Mouse (Mus musculus): ENCODE data around the gene Btbd9. TPM values are rescaled to one million over a fixed set of nuclear protein-coding genes. Genes with fewer than 3 reads are reported as not detected.

Btbd9 gene
- total and polyA plus RNA-seq, 2 experiments = 12.7 to 12.8 TPM

DNA sequence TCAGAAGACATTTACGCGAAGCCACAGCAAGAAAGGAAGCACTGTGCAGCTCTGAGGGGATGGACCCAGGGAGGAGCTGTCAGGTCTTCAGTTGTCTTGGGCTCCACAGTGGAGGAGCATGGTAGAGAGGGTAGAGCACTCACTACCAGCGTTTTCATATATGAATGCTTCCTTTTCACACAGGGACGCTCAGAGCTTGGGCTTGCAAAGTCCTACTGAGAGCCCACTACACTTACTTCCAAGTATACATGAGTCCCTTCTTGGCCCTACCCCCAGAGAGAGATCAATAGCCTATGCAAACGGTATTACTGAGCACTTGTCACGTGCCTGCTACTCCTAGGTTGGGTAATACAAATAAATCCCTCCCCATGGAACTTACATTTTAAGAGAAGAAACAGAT is 234.7 kb downstream of the Btbd9 start:
- no peak overlapping the region for H3K4me3 ChIP-seq (ENCODE audit: insufficient read depth, low read depth, low read length)
- no peak overlapping the region for H3K27ac ChIP-seq (replicated peaks; ENCODE audit: insufficient read depth, low read depth, low read length)
- TF ChIP-seq CTCF (IDR thresholded peaks at IDR 0.05; ENCODE audit: low read depth, low read length) = no peak
- TF ChIP-seq POLR2A (IDR thresholded peaks at IDR 0.05; ENCODE audit: extremely low read depth, insufficient read depth, low read length) = no peak
- H3K79me2 ChIP-seq (ENCODE audit: control insufficient read depth, insufficient read depth, low read length) = no peaks in the 10 kb centered on the region
- DNase-seq (ENCODE audit: extremely low read depth, low read depth, low spot score) = peak; percentile 29
- H3K9ac ChIP-seq (ENCODE audit: low read depth, low read length) = no peak overlapping the region
- 64% methylated on average over 6 of the region's 6 CpGs for WGBS
- no peaks in the 10 kb centered on the region for H3K36me3 ChIP-seq (ENCODE audit: control insufficient read depth, insufficient read depth, low read length)
- peaks cover 5% of the 10 kb centered on the region; the same call in 1 of the 2 replicates for H3K4me1 ChIP-seq (ENCODE audit: control insufficient read depth, insufficient read depth, low read length)
- no peaks in the 10 kb centered on the region for H3K27me3 ChIP-seq (ENCODE audit: control insufficient read depth, insufficient read depth, low read length)

DNA sequence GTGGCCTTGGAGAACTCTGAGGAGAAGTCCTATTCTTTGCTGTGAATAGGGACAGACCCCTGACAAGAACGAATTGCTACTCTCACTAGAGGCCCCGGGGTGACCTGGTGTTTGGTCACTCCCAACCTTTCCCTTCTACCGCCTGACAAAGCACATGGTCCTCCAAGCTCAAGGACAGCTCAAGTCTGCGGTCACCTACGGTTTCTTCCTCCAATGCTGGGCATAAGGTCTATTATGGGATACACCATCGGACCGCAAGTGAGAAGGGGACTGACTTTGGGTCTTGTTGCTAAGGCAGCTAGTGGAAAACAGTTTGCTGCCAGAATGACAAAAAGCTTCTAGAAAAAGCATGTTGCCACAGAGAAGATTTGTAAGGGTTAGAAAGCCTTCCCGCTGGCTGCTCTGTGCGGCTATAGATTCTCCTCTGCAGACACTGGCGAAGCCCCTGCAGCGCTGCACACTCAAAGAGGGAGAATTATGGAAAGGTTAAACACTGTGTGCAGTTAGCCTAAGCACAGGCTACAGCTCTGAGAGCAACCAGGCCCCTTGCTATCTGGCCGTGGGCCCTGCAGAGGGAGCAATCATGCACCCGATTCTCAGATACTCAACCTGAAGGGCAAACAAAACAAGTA is 235.7 kb downstream of the Btbd9 start:
- TF ChIP-seq CTCF (IDR thresholded peaks at IDR 0.05; ENCODE audit: low read depth, low read length) = no peak
- no peak for TF ChIP-seq POLR2A (IDR thresholded peaks at IDR 0.05; ENCODE audit: extremely low read depth, insufficient read depth, low read length)
- no peak for DNase-seq (ENCODE audit: extremely low read depth, low read depth, low spot score)
- no peak overlapping the region for H3K9ac ChIP-seq (ENCODE audit: low read depth, low read length)
- H3K27me3 ChIP-seq (ENCODE audit: control insufficient read depth, insufficient read depth, low read length) = no peaks in the 10 kb centered on the region
- H3K36me3 ChIP-seq (ENCODE audit: control insufficient read depth, insufficient read depth, low read length) = no peaks in the 10 kb centered on the region
- H3K27ac ChIP-seq (replicated peaks; ENCODE audit: insufficient read depth, low read depth, low read length) = no peak overlapping the region
- H3K4me3 ChIP-seq (ENCODE audit: insufficient read depth, low read depth, low read length) = no peak overlapping the region
- WGBS = 89% methylated on average over 13 of the region's 13 CpGs
- H3K4me1 ChIP-seq (ENCODE audit: control insufficient read depth, insufficient read depth, low read length) = peaks cover 5% of the 10 kb centered on the region; the same call in 1 of the 2 replicates
- no peaks in the 10 kb centered on the region for H3K79me2 ChIP-seq (ENCODE audit: control insufficient read depth, insufficient read depth, low read length)

DNA sequence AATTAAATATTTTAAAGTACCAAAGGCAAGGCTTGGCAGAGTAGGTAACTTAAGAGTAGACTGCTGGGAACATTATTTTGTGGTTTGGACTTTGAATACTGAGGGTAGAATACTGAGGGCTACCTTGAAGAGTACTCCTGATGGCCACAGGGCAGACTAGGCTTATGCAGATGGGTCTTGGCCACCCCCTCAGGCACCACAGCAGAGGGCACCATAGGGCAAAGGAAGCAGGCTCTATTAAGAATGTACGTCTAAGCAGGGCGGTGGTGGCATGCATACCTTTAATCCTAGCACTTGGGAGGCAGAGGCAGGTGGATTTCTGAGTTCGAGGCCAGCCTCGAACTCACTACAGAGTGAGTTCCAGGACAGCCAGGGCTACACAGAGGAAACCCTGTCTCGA is 237.0 kb downstream of the Btbd9 start:
- Histone ChIP-seq H3K27ac (replicated peaks; ENCODE audit: insufficient read depth, low read depth, low read length) (no peak overlapping the region), H3K4me1 (ENCODE audit: control insufficient read depth, insufficient read depth, low read length) (peaks cover 2% of the 10 kb centered on the region; the same call in 1 of the 2 replicates), H3K79me2 (ENCODE audit: control insufficient read depth, insufficient read depth, low read length) (no peaks in the 10 kb centered on the region), H3K9ac (ENCODE audit: low read depth, low read length) (no peak overlapping the region), H3K27me3 (ENCODE audit: control insufficient read depth, insufficient read depth, low read length) (no peaks in the 10 kb centered on the region), H3K4me3 (ENCODE audit: insufficient read depth, low read depth, low read length) (no peak overlapping the region), H3K36me3 (ENCODE audit: control insufficient read depth, insufficient read depth, low read length) (no peaks in the 10 kb centered on the region)
- TF ChIP-seq POLR2A (IDR thresholded peaks at IDR 0.05; ENCODE audit: extremely low read depth, insufficient read depth, low read length) (no peak), CTCF (IDR thresholded peaks at IDR 0.05; ENCODE audit: low read depth, low read length) (0 out of 2 replicates have a peak, but pooled peaks have one; percentile 2)
- DNase-seq (ENCODE audit: extremely low read depth, low read depth, low spot score) = no peak
- 90% methylated on average over 5 of the region's 5 CpGs for WGBS

DNA sequence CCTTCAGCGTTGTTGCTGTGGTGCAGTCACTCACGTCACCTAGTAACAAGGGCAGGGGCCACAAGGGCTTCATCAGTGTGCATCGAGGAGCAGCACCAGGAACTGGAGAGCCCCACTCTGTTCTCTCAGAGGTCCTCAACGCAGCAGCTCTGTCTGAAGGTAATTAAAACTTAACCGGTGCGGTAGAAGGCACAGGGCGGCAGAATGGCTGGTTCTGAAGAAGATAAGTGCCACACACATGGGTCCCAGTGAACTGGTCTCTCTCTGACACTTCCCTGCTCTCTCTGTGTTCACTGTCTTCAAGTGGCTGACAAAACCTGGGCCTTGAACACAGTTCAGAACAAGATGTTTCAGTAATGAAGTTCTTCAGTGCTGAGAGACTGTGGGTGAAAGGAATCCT is 239.5 kb downstream of the Btbd9 start:
- H3K9ac ChIP-seq (ENCODE audit: low read depth, low read length) = no peak overlapping the region
- no peaks in the 10 kb centered on the region for H3K27me3 ChIP-seq (ENCODE audit: control insufficient read depth, insufficient read depth, low read length)
- no peaks in the 10 kb centered on the region for H3K36me3 ChIP-seq (ENCODE audit: control insufficient read depth, insufficient read depth, low read length)
- no peaks in the 10 kb centered on the region for H3K79me2 ChIP-seq (ENCODE audit: control insufficient read depth, insufficient read depth, low read length)
- no peak for DNase-seq (ENCODE audit: extremely low read depth, low read depth, low spot score)
- TF ChIP-seq POLR2A (IDR thresholded peaks at IDR 0.05; ENCODE audit: extremely low read depth, insufficient read depth, low read length) (no peak), CTCF (IDR thresholded peaks at IDR 0.05; ENCODE audit: low read depth, low read length) (no peak)
- 87% methylated on average over 7 of the region's 7 CpGs for WGBS
- no peaks in the 10 kb centered on the region for H3K4me1 ChIP-seq (ENCODE audit: control insufficient read depth, insufficient read depth, low read length)
- no peak overlapping the region for H3K27ac ChIP-seq (replicated peaks; ENCODE audit: insufficient read depth, low read depth, low read length)
- H3K4me3 ChIP-seq (ENCODE audit: insufficient read depth, low read depth, low read length) = no peak overlapping the region

DNA sequence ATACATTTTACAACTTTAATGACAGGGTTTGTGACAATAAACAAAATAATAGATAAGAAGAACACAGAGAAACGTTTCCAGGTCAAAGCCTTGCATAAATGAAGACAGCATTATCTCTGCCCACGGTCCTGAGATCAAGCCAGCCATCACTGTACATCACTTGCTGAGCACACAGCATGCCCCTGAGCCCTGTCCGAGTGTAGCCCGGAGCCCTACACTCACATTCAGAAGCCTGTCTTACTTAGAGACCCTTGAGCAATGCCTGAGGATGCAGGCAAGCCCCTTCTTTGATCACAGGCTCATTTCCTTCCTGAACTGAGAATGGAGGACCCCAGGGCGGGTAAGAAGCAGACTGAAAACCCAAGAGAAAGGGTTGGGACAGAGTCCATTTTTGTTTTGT is 240.0 kb downstream of the Btbd9 start:
- no peak for TF ChIP-seq CTCF (IDR thresholded peaks at IDR 0.05; ENCODE audit: low read depth, low read length)
- TF ChIP-seq POLR2A (IDR thresholded peaks at IDR 0.05; ENCODE audit: extremely low read depth, insufficient read depth, low read length) = no peak
- 69% methylated on average over 5 of the region's 5 CpGs for WGBS
- no peaks in the 10 kb centered on the region for H3K79me2 ChIP-seq (ENCODE audit: control insufficient read depth, insufficient read depth, low read length)
- no peak overlapping the region for H3K27ac ChIP-seq (replicated peaks; ENCODE audit: insufficient read depth, low read depth, low read length)
- no peak overlapping the region for H3K9ac ChIP-seq (ENCODE audit: low read depth, low read length)
- DNase-seq (ENCODE audit: extremely low read depth, low read depth, low spot score) = no peak
- H3K4me1 ChIP-seq (ENCODE audit: control insufficient read depth, insufficient read depth, low read length) = no peaks in the 10 kb centered on the region
- H3K4me3 ChIP-seq (ENCODE audit: insufficient read depth, low read depth, low read length) = no peak overlapping the region
- no peaks in the 10 kb centered on the region for H3K27me3 ChIP-seq (ENCODE audit: control insufficient read depth, insufficient read depth, low read length)
- H3K36me3 ChIP-seq (ENCODE audit: control insufficient read depth, insufficient read depth, low read length) = no peaks in the 10 kb centered on the region

DNA sequence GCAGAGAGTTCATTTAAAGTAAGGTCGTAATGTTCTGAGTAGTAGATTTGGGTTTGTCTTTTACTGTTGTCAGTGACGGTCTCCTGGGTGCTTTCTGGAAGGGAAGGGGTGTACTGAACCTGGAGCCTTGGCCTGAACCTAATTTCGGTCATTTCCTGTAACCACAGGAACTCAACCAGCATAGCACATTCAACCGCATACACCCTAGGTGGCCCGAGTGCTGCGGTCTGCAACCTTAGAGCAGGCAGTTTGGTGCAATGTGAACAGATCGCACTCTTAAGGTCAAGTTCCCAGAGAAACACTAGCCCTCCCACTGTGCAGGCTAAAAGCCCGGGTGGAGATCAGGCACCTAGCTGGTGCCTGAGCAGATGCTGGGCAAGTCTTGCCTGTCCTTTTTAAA is 240.5 kb downstream of the Btbd9 start:
- Histone ChIP-seq H3K4me3 (ENCODE audit: insufficient read depth, low read depth, low read length) (no peak overlapping the region), H3K27ac (replicated peaks; ENCODE audit: insufficient read depth, low read depth, low read length) (no peak overlapping the region), H3K36me3 (ENCODE audit: control insufficient read depth, insufficient read depth, low read length) (no peaks in the 10 kb centered on the region), H3K79me2 (ENCODE audit: control insufficient read depth, insufficient read depth, low read length) (no peaks in the 10 kb centered on the region), H3K27me3 (ENCODE audit: control insufficient read depth, insufficient read depth, low read length) (no peaks in the 10 kb centered on the region), H3K9ac (ENCODE audit: low read depth, low read length) (no peak overlapping the region), H3K4me1 (ENCODE audit: control insufficient read depth, insufficient read depth, low read length) (no peaks in the 10 kb centered on the region)
- 84% methylated on average over 8 of the region's 8 CpGs for WGBS
- DNase-seq (ENCODE audit: extremely low read depth, low read depth, low spot score) = no peak
- TF ChIP-seq CTCF (IDR thresholded peaks at IDR 0.05; ENCODE audit: low read depth, low read length) (no peak), POLR2A (IDR thresholded peaks at IDR 0.05; ENCODE audit: extremely low read depth, insufficient read depth, low read length) (no peak)
